Mouse (Mus musculus): ENCODE measurements around the gene Trhde. TPM values are rescaled to one million over a fixed set of nuclear protein-coding genes. Genes with fewer than 3 reads are reported as not detected.

The Trhde gene
- polyA plus RNA-seq, 1 experiment: 11.6 TPM

GRCm38 (mm10) chr10:114737581-114737980 lies 64.5 kb downstream of the Trhde start:
- DNase-seq (ENCODE audit: extremely low spot score in 1 of 2, low spot score in 1 of 2): peak; percentile 38 to 64

GRCm38 (mm10) chr10:114736377-114736776 lies 65.7 kb downstream of the Trhde start:
- DNase-seq (ENCODE audit: extremely low spot score in 1 of 2, low spot score in 1 of 2): no peak

- DNase-seq (ENCODE audit: extremely low spot score in 1 of 2, low spot score in 1 of 2): no peak
Measured at GRCm38 (mm10) chr10:114735678-114736077, 66.4 kb downstream of the Trhde start.

GRCm38 (mm10) chr10:114735111-114735510 lies 67.0 kb downstream of the Trhde start:
- DNase-seq (ENCODE audit: extremely low spot score in 1 of 2, low spot score in 1 of 2): no peak

GRCm38 (mm10) chr10:114725591-114725990 lies 76.5 kb downstream of the Trhde start:
- DNase-seq (ENCODE audit: extremely low spot score in 1 of 2, low spot score in 1 of 2): peak in 1 of 2 experiments; percentile 40

- no peak for DNase-seq (ENCODE audit: extremely low spot score in 1 of 2, low spot score in 1 of 2)
Measured at GRCm38 (mm10) chr10:114701791-114702190, 100.3 kb downstream of the Trhde start.

GRCm38 (mm10) chr10:114671791-114672415 lies 130.2 kb downstream of the Trhde start:
- DNase-seq (ENCODE audit: extremely low spot score in 1 of 2, low spot score in 1 of 2): no peak

GRCm38 (mm10) chr10:114593046-114593445 lies 209.1 kb downstream of the Trhde start:
- DNase-seq (ENCODE audit: extremely low spot score in 1 of 2, low spot score in 1 of 2): no peak

- peak in 1 of 2 experiments; percentile 15 for DNase-seq (ENCODE audit: extremely low spot score in 1 of 2, low spot score in 1 of 2)
Measured at GRCm38 (mm10) chr10:114578926-114579325, 223.2 kb downstream of the Trhde start.

- no peak for DNase-seq (ENCODE audit: extremely low spot score in 1 of 2, low spot score in 1 of 2)
Measured at GRCm38 (mm10) chr10:114567891-114568290, 234.2 kb downstream of the Trhde start.

GRCm38 (mm10) chr10:114509186-114509585 lies 292.9 kb downstream of the Trhde start:
- peak; percentile 36 to 43 for DNase-seq (ENCODE audit: extremely low spot score in 1 of 2, low spot score in 1 of 2)

- DNase-seq (ENCODE audit: extremely low spot score in 1 of 2, low spot score in 1 of 2): no peak
Measured at GRCm38 (mm10) chr10:114488806-114489205, 313.3 kb downstream of the Trhde start.

- no peak for DNase-seq (ENCODE audit: extremely low spot score in 1 of 2, low spot score in 1 of 2)
Measured at GRCm38 (mm10) chr10:114455591-114455990, 346.5 kb downstream of the Trhde start.

- no peak for DNase-seq (ENCODE audit: extremely low spot score in 1 of 2, low spot score in 1 of 2)
Measured at GRCm38 (mm10) chr10:114448116-114448515, 354.0 kb downstream of the Trhde start.

GRCm38 (mm10) chr10:114418956-114419530 lies 383.1 kb downstream of the Trhde start:
- DNase-seq (ENCODE audit: extremely low spot score in 1 of 2, low spot score in 1 of 2): no peak

- DNase-seq (ENCODE audit: extremely low spot score in 1 of 2, low spot score in 1 of 2): peak in 1 of 2 experiments; percentile 11
Measured at GRCm38 (mm10) chr10:114415717-114416116, 386.4 kb downstream of the Trhde start.

GRCm38 (mm10) chr10:114405260-114405659 lies 396.8 kb downstream of the Trhde start:
- DNase-seq (ENCODE audit: extremely low spot score in 1 of 2, low spot score in 1 of 2): no peak

- DNase-seq (ENCODE audit: extremely low spot score in 1 of 2, low spot score in 1 of 2): peak in 1 of 2 experiments; percentile 25
Measured at GRCm38 (mm10) chr10:114403795-114404194, 398.3 kb downstream of the Trhde start.

GRCm38 (mm10) chr10:114370804-114371203 lies 431.3 kb downstream of the Trhde start:
- DNase-seq (ENCODE audit: extremely low spot score in 1 of 2, low spot score in 1 of 2): no peak

- no peak for DNase-seq (ENCODE audit: extremely low spot score in 1 of 2, low spot score in 1 of 2)
Measured at GRCm38 (mm10) chr10:114363442-114363841, 438.7 kb downstream of the Trhde start.

GRCm38 (mm10) chr10:114362631-114363030 lies 439.5 kb downstream of the Trhde start:
- DNase-seq (ENCODE audit: extremely low spot score in 1 of 2, low spot score in 1 of 2): no peak
